Mouse (Mus musculus) C2C12 (cell line): ENCODE measurements at regions not wholly inside any gene's neighbourhood (a gene's known extent, or its start where the extent isn't known, plus 50 kb on each side); places are given as distances from the start of the nearest gene placed in this dataset.

Experiments used
- H3K27me3 ChIP-seq: one replicate; pipeline ENCODE4 v1.6.1; 2011; ENCODE audit not compliant: control insufficient read depth, insufficient read depth, insufficient read length
- H3K36me3 ChIP-seq: one replicate; pipeline ENCODE4 v1.6.1; 2011; ENCODE audit not compliant: control insufficient read depth, insufficient read depth
- H3K4me3 ChIP-seq: one replicate; pipeline ENCODE4 v1.5.1; 2011; ENCODE audit warnings: mild to moderate bottlenecking, control low read depth; ENCODE audit not compliant: poor library complexity, insufficient read depth, severe bottlenecking
- H3K79me2 ChIP-seq: one replicate; pipeline ENCODE4 v1.6.1; 2011; ENCODE audit not compliant: control insufficient read depth, insufficient read depth
- H3K79me3 ChIP-seq: one replicate; pipeline ENCODE4 v1.6.1; 2011; ENCODE audit warnings: low read depth, control low read depth
- H3ac ChIP-seq: one replicate; pipeline ENCODE3; 2011; ENCODE audit warnings: low read depth; ENCODE audit not compliant: control insufficient read depth, insufficient read length
- CEBPB ChIP-seq: IDR thresholded peaks from one replicate; pipeline ENCODE4 v1.6.1; 2011; ENCODE audit warnings: low read depth, mild to moderate bottlenecking, control low read depth, moderate library complexity
- CTCF ChIP-seq: IDR thresholded peaks from one replicate; pipeline ENCODE4 v1.5.1; 2011; ENCODE audit not compliant: control insufficient read depth, insufficient read depth, insufficient read length
- FOSL1 ChIP-seq: IDR thresholded peaks from one replicate; pipeline ENCODE4 v1.8.0; 2011; ENCODE audit warnings: mild to moderate bottlenecking, low read length; ENCODE audit not compliant: poor library complexity, insufficient read depth, severe bottlenecking
- MAX ChIP-seq: IDR thresholded peaks from one replicate; pipeline ENCODE4 v1.6.1; 2011; ENCODE audit warnings: mild to moderate bottlenecking, control low read depth
- MYOD1 ChIP-seq: IDR thresholded peaks from one replicate; pipeline ENCODE4 v1.6.1; 2011; ENCODE audit warnings: low read depth; ENCODE audit not compliant: control insufficient read depth, insufficient read length
- MYOG ChIP-seq: IDR thresholded peaks from one replicate; pipeline ENCODE4 v1.6.1; 2011; ENCODE audit not compliant: control insufficient read depth, insufficient read length; ENCODE audit errors: extremely low read depth
- USF1 ChIP-seq: IDR thresholded peaks from one replicate; pipeline ENCODE4 v1.6.1; 2011; ENCODE audit warnings: low read depth, mild to moderate bottlenecking, control low read depth, moderate library complexity

GRCm38 (mm10) chr4:94049629-94050310 is 506.6 kb upstream of the Gm10306 start:
- H3K36me3 ChIP-seq: no peaks in the 10 kb centered on the region
- H3K79me2 ChIP-seq: no peaks in the 10 kb centered on the region
- H3ac ChIP-seq: no peak overlapping the region
- no peak overlapping the region for H3K4me3 ChIP-seq
- no peaks in the 10 kb centered on the region for H3K27me3 ChIP-seq
- TF ChIP-seq CTCF: no peak
- no peak for TF ChIP-seq FOSL1
- no peak for TF ChIP-seq MYOG
- no peak for TF ChIP-seq MAX
- no peak for TF ChIP-seq MYOD1
- no peak for TF ChIP-seq USF1
- no peak for TF ChIP-seq CEBPB
- no peaks in the 10 kb centered on the region for H3K79me3 ChIP-seq

GRCm38 (mm10) chr4:94052249-94053162 is 503.8 kb upstream of the Gm10306 start:
- H3K36me3 ChIP-seq: no peaks in the 10 kb centered on the region
- no peak overlapping the region for H3K4me3 ChIP-seq
- no peaks in the 10 kb centered on the region for H3K79me2 ChIP-seq
- no peak overlapping the region for H3ac ChIP-seq
- TF ChIP-seq MYOD1: no peak
- no peak for TF ChIP-seq MAX
- no peak for TF ChIP-seq CEBPB
- TF ChIP-seq FOSL1: no peak
- no peak for TF ChIP-seq MYOG
- no peak for TF ChIP-seq USF1
- no peak for TF ChIP-seq CTCF
- H3K27me3 ChIP-seq: no peaks in the 10 kb centered on the region
- H3K79me3 ChIP-seq: no peaks in the 10 kb centered on the region

GRCm38 (mm10) chr4:94073178-94073870 is 483.0 kb upstream of the Gm10306 start:
- Histone ChIP-seq H3K27me3 (no peaks in the 10 kb centered on the region), H3K4me3 (no peak overlapping the region)
- TF ChIP-seq MAX (no peak), MYOG (no peak), USF1 (no peak), CEBPB (no peak), FOSL1 (no peak), CTCF (no peak), MYOD1 (no peak)

GRCm38 (mm10) chr4:94082839-94083238 is 473.5 kb upstream of the Gm10306 start:
- no peak overlapping the region for H3K4me3 ChIP-seq
- no peaks in the 10 kb centered on the region for H3K36me3 ChIP-seq
- no peak overlapping the region for H3ac ChIP-seq
- H3K27me3 ChIP-seq: no peaks in the 10 kb centered on the region
- no peaks in the 10 kb centered on the region for H3K79me2 ChIP-seq
- TF ChIP-seq MYOD1 (no peak), CTCF (no peak), USF1 (no peak)
- H3K79me3 ChIP-seq: no peaks in the 10 kb centered on the region

More at GRCm38 (mm10) chr4:94073178-94073870, 483.0 kb upstream of the Gm10306 start:
- Histone ChIP-seq H3K79me2 (no peaks in the 10 kb centered on the region), H3K36me3 (no peaks in the 10 kb centered on the region), H3ac (no peak overlapping the region), H3K79me3 (no peaks in the 10 kb centered on the region)

- Histone ChIP-seq H3K4me3 (no peak overlapping the region), H3ac (no peak overlapping the region), H3K79me3 (no peaks in the 10 kb centered on the region), H3K36me3 (no peaks in the 10 kb centered on the region), H3K79me2 (no peaks in the 10 kb centered on the region), H3K27me3 (no peaks in the 10 kb centered on the region)
- TF ChIP-seq FOSL1 (peak; percentile 65), CTCF (no peak), MAX (no peak), USF1 (no peak), CEBPB (no peak), MYOD1 (no peak), MYOG (no peak)
Observed at GRCm38 (mm10) chr4:94094379-94094778, 462.0 kb upstream of the Gm10306 start.
